Mouse (Mus musculus): ENCODE measurements around the gene Trappc13. TPM values are rescaled to one million over a fixed set of nuclear protein-coding genes. Genes with fewer than 3 reads are reported as not detected.

Trappc13 gene
- total RNA-seq, 2 experiments from 2014 or later, result 46.4 to 47.0 TPM

Other genes with a start within 250 kb of the Trappc13 start
- 10 to 100 TPM; 43.7 to 46.3 TPM for gene Nln, start 68.9 kb downstream of the Trappc13 start, total RNA-seq (2021)
- 10 to 100 TPM; 70.6 to 71.7 TPM for gene Sgtb, start 68.7 kb downstream of the Trappc13 start, total RNA-seq (2021)
- 10 to 100 TPM; 54.8 to 58.1 TPM for gene Trim23, start 328 bp upstream of the Trappc13 start, total RNA-seq (2021)
- gene Cenpk, start 50.1 kb upstream of the Trappc13 start, total RNA-seq (2021), result 1 to 10 TPM; 1.9 to 2.4 TPM
- gene Ppwd1, start 50.4 kb upstream of the Trappc13 start, total RNA-seq (2021), result 10 to 100 TPM; 11.5 to 11.7 TPM
- 1 to 10 TPM; 2.7 to 4.3 TPM for gene Adamts6, start 109.4 kb upstream of the Trappc13 start, total RNA-seq (2021)